Mouse (Mus musculus): ENCODE data around the gene Efemp1. TPM values are rescaled to one million over a fixed set of nuclear protein-coding genes. Genes with fewer than 3 reads are reported as not detected.

The Efemp1 gene
- polyA plus RNA-seq, 1 experiment, result not detected

- WGBS, result 60% methylated on average over 2 of the region's 2 CpGs
- H3K4me3 ChIP-seq (ENCODE audit: insufficient read depth, low read depth, low read length), result no peak overlapping the region
- no peak for TF ChIP-seq POLR2A (IDR thresholded peaks at IDR 0.05; ENCODE audit: insufficient read depth, low read depth, low read length)
- TF ChIP-seq CTCF (IDR thresholded peaks at IDR 0.05; ENCODE audit: insufficient read depth, low read depth, low read length), result no peak
- H3K27ac ChIP-seq (ENCODE audit: insufficient read depth, low read depth, low read length), result no peak overlapping the region
- no peaks in the 10 kb centered on the region for H3K4me1 ChIP-seq (ENCODE audit: control insufficient read depth, insufficient read depth, low read length)
Measured at GRCm38 (mm10) chr11:28904596-28904995, 51.6 kb downstream of the Efemp1 start.

GRCm38 (mm10) chr11:28906288-28906687, 53.3 kb downstream of the Efemp1 start:
- Histone ChIP-seq H3K4me3 (ENCODE audit: insufficient read depth, low read depth, low read length) (no peak overlapping the region), H3K27ac (ENCODE audit: insufficient read depth, low read depth, low read length) (no peak overlapping the region), H3K4me1 (ENCODE audit: control insufficient read depth, insufficient read depth, low read length) (no peaks in the 10 kb centered on the region)
- 44% methylated on average over 3 of the region's 3 CpGs for WGBS
- TF ChIP-seq POLR2A (IDR thresholded peaks at IDR 0.05; ENCODE audit: insufficient read depth, low read depth, low read length), result no peak
- TF ChIP-seq CTCF (IDR thresholded peaks at IDR 0.05; ENCODE audit: insufficient read depth, low read depth, low read length), result no peak

DNA sequence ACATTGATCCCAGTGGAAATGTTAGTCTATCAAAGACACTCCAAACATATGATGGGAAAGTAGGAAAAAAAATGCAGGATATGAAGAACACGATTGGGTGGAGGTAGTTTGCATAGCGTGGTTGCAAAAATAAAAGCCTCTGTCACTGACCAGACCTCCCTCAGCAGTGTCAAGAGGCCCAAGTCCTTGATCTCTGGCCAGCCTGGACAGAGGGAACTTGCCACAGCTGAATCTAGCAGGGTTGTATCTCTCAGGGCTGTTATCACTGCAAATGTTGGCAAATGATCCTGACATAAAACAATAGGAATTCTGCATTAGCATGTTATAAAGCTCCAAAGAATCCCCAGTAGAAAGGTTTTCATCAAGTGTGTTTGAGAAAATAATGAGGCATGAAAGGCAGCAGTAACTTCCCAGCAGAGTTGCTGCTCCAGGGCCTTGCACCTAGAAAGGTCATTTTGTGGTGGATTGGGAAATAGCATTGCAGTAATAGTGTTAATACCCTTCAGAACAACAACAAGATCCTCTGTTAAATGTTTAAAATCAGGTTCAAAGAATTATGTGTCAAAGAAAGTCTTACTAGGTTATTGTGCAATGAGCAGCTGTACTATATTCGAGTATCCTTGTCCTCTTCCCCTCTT, 56.0 kb downstream of the Efemp1 start:
- no peak overlapping the region for H3K4me3 ChIP-seq (ENCODE audit: insufficient read depth, low read depth, low read length)
- no peak overlapping the region for H3K27ac ChIP-seq (ENCODE audit: insufficient read depth, low read depth, low read length)
- 64% methylated on average over 3 of the region's 3 CpGs for WGBS
- H3K4me1 ChIP-seq (ENCODE audit: control insufficient read depth, insufficient read depth, low read length), result no peaks in the 10 kb centered on the region
- TF ChIP-seq CTCF (IDR thresholded peaks at IDR 0.05; ENCODE audit: insufficient read depth, low read depth, low read length), result no peak
- TF ChIP-seq POLR2A (IDR thresholded peaks at IDR 0.05; ENCODE audit: insufficient read depth, low read depth, low read length), result no peak

DNA sequence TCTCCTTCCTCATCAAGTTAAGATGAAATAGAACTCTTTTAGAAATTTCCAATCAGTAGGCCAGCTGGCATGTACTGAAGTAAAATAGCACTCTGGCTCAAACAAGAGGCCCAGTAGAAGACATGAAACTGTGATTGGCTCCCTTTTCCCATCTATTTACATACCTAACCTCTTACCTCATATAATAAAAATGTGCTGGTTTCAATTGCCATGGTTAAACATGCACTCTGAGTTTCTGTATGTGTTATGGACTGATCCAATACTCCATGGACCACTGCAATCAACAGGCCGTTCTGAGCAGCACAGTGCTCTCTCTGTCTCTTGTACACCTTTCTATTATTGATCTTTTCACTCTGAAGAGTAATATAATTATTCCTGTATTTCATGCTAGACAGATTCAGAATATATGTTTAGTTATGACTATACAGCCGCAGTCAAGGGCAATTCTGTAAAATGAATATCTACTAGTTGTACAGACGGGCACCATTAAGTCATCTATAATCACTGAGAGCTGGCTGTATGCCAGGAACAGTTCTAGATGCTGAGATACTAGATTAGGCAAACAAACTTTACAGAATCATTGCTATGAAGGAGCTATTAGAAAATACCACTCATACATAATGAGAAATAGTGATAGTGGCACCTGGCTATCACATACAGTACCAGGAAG, 59.6 kb downstream of the Efemp1 start:
- WGBS, result 89% methylated on average over 3 of the region's 3 CpGs
- TF ChIP-seq POLR2A (IDR thresholded peaks at IDR 0.05; ENCODE audit: insufficient read depth, low read depth, low read length) (no peak), CTCF (IDR thresholded peaks at IDR 0.05; ENCODE audit: insufficient read depth, low read depth, low read length) (no peak)
- no peak overlapping the region for H3K27ac ChIP-seq (ENCODE audit: insufficient read depth, low read depth, low read length)

GRCm38 (mm10) chr11:28934449-28934848, 81.4 kb downstream of the Efemp1 start:
- H3K27ac ChIP-seq (ENCODE audit: insufficient read depth, low read depth, low read length), result no peak overlapping the region
- TF ChIP-seq CTCF (IDR thresholded peaks at IDR 0.05; ENCODE audit: insufficient read depth, low read depth, low read length) (no peak), POLR2A (IDR thresholded peaks at IDR 0.05; ENCODE audit: insufficient read depth, low read depth, low read length) (no peak)
- H3K4me3 ChIP-seq (ENCODE audit: insufficient read depth, low read depth, low read length), result no peak overlapping the region
- no peaks in the 10 kb centered on the region for H3K4me1 ChIP-seq (ENCODE audit: control insufficient read depth, insufficient read depth, low read length)

More for the DNA sequence above, 59.6 kb downstream of the Efemp1 start:
- H3K4me1 ChIP-seq (ENCODE audit: control insufficient read depth, insufficient read depth, low read length), result no peaks in the 10 kb centered on the region
- no peak overlapping the region for H3K4me3 ChIP-seq (ENCODE audit: insufficient read depth, low read depth, low read length)

GRCm38 (mm10) chr11:28939651-28940050, 86.6 kb downstream of the Efemp1 start:
- H3K4me3 ChIP-seq (ENCODE audit: insufficient read depth, low read depth, low read length), result no peak overlapping the region
- no peaks in the 10 kb centered on the region for H3K4me1 ChIP-seq (ENCODE audit: control insufficient read depth, insufficient read depth, low read length)
- H3K27ac ChIP-seq (ENCODE audit: insufficient read depth, low read depth, low read length), result no peak overlapping the region
- TF ChIP-seq CTCF (IDR thresholded peaks at IDR 0.05; ENCODE audit: insufficient read depth, low read depth, low read length) (no peak), POLR2A (IDR thresholded peaks at IDR 0.05; ENCODE audit: insufficient read depth, low read depth, low read length) (no peak)
- 92% methylated on average over 1 of the region's 1 CpGs for WGBS

GRCm38 (mm10) chr11:28951586-28952210, 98.7 kb downstream of the Efemp1 start:
- no peak overlapping the region for H3K27ac ChIP-seq (ENCODE audit: insufficient read depth, low read depth, low read length)
- no peak overlapping the region for H3K4me3 ChIP-seq (ENCODE audit: insufficient read depth, low read depth, low read length)
- WGBS, result 63% methylated on average over 2 of the region's 2 CpGs
- H3K4me1 ChIP-seq (ENCODE audit: control insufficient read depth, insufficient read depth, low read length), result no peaks in the 10 kb centered on the region
- TF ChIP-seq POLR2A (IDR thresholded peaks at IDR 0.05; ENCODE audit: insufficient read depth, low read depth, low read length) (no peak), CTCF (IDR thresholded peaks at IDR 0.05; ENCODE audit: insufficient read depth, low read depth, low read length) (no peak)

DNA sequence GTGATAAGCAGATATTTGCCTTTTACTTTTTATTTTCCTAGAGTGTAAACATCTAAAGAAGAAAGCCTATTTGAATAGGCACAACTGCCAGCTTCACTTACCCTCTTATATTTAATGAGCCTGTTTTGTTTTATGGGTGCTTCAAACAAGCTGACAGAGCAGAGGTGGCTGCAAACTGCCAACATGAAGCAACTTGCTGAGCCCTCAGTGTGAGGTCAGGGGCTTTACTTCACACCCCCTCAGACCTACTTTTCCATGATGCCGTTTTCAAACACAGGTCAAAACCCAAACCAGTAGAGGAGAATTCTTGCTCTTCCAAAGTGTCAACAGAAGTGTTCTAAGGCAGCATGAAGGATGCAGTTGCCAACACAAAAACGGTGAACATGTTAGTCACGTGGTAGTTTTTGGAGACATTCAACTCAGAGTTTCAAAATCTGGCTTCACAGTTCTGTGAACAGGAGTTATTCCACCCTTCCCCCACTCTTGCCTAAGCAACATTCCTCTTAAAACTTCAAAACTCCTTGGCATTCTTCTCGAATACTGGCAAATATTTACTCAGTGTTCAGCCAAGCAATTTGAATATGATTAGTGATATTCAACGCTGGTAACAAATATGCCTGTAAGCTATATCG, 101.8 kb downstream of the Efemp1 start:
- Histone ChIP-seq H3K4me1 (ENCODE audit: control insufficient read depth, insufficient read depth, low read length) (no peaks in the 10 kb centered on the region), H3K27ac (ENCODE audit: insufficient read depth, low read depth, low read length) (no peak overlapping the region), H3K4me3 (ENCODE audit: insufficient read depth, low read depth, low read length) (no peak overlapping the region)
- WGBS, result 71% methylated on average over 6 of the region's 6 CpGs
- TF ChIP-seq POLR2A (IDR thresholded peaks at IDR 0.05; ENCODE audit: insufficient read depth, low read depth, low read length) (no peak), CTCF (IDR thresholded peaks at IDR 0.05; ENCODE audit: insufficient read depth, low read depth, low read length) (no peak)

GRCm38 (mm10) chr11:28955305-28955701, 102.3 kb downstream of the Efemp1 start:
- no peak for TF ChIP-seq CTCF (IDR thresholded peaks at IDR 0.05; ENCODE audit: insufficient read depth, low read depth, low read length)
- no peak for TF ChIP-seq POLR2A (IDR thresholded peaks at IDR 0.05; ENCODE audit: insufficient read depth, low read depth, low read length)
- H3K4me3 ChIP-seq (ENCODE audit: insufficient read depth, low read depth, low read length), result no peak overlapping the region
- no peaks in the 10 kb centered on the region for H3K4me1 ChIP-seq (ENCODE audit: control insufficient read depth, insufficient read depth, low read length)
- H3K27ac ChIP-seq (ENCODE audit: insufficient read depth, low read depth, low read length), result no peak overlapping the region
